Mouse (Mus musculus): ENCODE results near the gene Aoc3.
"Not testable (repeated sequence)": the region's sequence is repeated elsewhere in the genome, so short reads cannot be mapped to it uniquely, and the experiment has no call there.

Gene Aoc3

GRCm38 (mm10) chr11:101328941-101329635 is 1.3 kb upstream of the Aoc3 start:
- DNase-seq: peak; percentile 20

GRCm38 (mm10) chr11:101330961-101331360 is 556 bp downstream of the Aoc3 start:
- not testable (repeated sequence) for DNase-seq

DNA sequence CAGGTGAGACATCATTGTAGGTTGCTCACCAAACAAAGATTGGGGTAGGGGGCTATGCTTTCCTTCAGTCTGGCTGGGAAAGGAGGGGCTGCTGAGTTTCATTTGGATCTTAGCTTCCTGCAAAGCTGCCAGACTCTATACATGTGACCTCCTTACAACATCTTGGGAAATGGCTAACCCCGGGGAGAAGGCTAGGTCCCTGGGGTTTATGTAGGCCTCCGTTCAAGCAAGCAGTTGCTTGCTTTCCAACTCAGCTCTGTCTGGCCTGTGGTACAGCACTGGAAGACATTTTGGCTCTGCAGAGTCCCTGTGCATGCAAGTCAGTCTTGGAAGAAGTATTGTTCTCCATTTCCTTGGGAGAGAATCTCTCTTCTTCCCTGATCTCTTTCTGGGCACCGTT is 2.1 kb downstream of the Aoc3 start:
- DNase-seq: no peak

- DNase-seq: no peak
Observed at GRCm38 (mm10) chr11:101334023-101334422, 3.6 kb downstream of the Aoc3 start.

DNA sequence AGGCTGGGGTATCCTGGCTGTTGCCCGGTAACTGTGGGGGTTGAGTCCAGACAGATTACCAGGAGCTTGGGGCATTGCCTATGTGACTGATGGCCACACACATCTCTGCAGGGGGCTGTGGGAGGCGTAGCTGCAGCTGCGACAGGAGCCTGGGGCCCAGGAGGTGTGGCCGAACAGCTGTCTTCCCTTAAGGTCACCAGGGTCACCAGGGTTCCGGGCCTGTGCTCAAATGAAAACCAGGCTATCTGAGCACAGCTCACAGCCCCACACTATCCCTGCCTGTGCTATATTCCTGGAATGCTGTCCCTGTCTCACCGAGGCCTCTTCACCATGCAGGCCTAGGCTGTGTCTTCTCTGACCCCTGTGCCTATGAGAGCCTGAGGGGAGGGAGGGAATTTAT is 4.1 kb downstream of the Aoc3 start:
- no peak for DNase-seq

DNA sequence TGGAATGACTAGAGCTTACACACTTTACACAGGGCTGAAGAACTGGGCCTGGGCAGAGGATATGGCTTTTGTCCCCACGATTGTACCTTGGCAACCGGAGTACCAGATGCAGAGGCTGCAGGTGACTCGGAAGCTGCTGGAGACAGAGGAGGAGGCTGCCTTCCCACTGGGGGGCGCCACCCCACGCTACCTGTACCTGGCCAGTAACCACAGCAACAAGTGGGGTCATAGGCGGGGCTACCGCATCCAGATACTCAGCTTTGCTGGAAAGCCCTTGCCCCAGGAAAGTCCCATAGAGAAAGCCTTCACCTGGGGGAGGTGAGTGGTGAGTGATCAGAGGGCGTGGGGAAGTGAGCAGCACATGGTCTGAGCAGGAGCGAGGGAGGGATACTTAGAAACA is 5.3 kb downstream of the Aoc3 start:
- no peak for DNase-seq

- DNase-seq: no peak
Observed at GRCm38 (mm10) chr11:101338123-101338760, 7.8 kb downstream of the Aoc3 start.

DNA sequence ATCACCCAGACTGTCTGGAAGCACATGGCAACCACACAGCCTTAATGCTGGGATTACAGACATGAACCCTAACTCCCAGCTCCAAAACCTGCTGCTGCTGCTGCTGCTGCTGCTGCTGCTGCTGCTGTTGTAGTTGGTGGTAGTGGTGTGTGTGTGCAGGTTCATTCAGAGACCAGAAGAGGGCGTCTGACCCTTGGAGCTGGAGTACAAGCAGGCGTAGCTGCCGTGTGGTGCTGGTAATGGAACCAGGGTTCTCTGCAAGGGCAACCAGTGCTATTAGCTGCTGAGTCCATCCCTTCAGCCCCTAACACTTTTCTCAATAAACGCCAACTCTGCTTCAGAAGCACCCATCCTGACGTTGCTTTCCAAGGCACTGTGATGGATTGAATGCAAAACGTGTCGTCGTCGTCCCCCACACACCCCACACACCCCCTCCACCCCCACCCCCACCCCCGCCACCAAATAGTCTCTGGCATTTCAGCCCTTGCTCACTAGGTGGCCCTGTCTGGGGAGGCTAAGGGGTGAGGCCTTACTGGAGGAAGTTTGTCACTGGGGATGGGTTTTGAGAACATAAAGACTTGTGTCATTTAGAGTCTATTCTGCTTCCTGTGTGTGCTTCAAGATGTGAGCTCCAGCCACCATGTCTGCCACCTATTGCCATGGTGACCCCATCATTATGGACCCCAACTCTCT is 16.8 kb downstream of the Aoc3 start:
- no peak for DNase-seq

- DNase-seq: no peak
Observed at GRCm38 (mm10) chr11:101348774-101349173, 18.4 kb downstream of the Aoc3 start.

DNA sequence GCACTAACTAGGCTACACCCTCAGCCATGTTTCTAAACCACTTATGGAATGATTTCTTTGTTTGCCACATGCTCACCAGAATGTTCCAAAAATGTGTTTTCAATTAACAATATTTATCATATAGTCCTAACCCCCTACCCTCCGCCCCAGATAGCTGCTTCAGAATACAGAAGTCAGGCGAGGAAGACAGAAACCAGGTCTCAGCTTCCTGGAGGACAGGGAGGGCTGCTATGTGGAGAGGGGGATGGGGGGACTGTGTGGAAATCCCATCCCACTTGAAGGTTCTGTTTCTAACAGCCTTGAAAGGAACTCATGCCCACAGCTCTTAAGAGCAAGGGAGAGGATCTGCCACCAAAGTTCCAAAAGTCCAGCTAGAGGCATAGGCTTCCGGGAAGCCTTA is 18.8 kb downstream of the Aoc3 start:
- no peak for DNase-seq

DNA sequence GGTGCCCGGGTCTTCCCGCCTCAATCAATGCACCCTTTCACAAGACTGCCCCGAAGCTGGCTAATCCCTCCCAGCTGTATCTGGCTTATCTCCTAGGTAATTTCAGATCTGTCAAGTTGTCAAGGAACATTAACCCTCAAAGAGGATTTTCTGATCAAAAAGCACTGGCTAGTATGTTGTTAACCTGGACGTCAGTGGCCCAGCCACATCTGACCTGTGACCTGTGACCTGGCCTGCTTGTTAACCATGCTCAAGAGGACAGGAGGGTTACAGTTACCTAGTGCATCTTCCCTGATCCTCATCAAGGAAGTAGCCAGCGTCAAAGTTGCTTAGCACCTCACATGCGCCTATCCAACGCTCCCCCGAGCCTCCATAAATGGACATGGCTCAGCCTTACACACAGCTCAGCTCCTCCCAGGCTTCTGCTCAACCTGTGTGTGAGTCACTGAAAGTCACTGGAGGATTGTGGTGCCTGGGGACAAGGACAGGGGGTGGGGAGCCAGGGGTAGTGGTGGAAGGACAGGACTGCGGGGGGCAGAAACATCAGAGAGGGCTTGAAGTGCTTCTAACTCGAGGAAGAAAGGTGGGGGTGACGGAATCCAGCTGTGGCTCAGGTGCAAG is 20.8 kb downstream of the Aoc3 start:
- no peak for DNase-seq

- no peak for DNase-seq
Observed at GRCm38 (mm10) chr11:101351721-101352111, 21.3 kb downstream of the Aoc3 start.

DNA sequence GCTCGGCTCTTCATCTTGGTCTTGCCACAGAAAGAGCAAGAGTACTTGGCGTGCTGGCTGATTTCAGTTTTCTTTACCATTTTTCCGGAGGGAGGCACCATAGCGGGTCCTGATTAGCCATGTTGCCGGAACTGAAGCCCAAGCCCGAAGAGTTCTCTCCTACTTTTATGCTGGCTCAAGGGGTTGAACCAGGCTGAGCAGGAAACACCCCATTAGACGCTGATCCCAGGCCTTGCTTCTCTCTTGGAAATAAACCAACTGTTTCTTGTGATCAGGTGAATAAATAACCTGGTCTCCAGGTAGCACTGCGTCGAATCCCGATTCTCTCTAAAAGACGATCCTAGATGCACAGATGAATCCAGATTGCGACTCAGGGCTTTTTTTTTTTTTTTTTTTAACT is 23.0 kb downstream of the Aoc3 start:
- DNase-seq: no peak

DNA sequence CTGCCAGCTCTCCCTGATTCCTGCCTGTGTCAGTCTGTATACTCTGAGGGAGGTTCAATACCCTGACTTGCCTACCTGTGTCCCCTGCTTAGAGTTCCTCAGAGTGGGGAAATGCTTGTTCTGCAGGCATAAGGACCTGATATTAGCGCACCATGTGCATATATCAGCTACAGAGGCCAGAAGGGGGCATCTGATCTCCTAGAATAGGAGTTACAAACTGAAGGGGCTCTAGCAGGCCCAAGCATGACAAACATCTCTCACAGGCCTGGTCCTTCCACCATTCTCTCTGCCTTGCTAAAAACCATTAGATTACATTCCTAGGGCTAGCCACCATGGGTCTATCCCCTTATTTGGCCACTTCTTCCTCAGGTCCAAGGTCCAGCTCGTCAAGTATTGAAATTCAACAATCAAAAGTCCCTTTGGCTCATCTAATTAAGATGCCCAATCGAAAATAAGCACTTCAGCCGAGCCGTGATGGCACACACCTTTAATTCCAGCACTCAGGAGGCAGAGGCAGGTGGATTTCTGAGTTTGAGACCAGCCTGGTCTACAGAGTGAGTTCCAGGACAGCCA is 24.1 kb downstream of the Aoc3 start:
- no peak for DNase-seq

- DNase-seq: no peak
Observed at GRCm38 (mm10) chr11:101355916-101356315, 25.5 kb downstream of the Aoc3 start.

GRCm38 (mm10) chr11:101357505-101358182 is 27.2 kb downstream of the Aoc3 start:
- DNase-seq: no peak

DNA sequence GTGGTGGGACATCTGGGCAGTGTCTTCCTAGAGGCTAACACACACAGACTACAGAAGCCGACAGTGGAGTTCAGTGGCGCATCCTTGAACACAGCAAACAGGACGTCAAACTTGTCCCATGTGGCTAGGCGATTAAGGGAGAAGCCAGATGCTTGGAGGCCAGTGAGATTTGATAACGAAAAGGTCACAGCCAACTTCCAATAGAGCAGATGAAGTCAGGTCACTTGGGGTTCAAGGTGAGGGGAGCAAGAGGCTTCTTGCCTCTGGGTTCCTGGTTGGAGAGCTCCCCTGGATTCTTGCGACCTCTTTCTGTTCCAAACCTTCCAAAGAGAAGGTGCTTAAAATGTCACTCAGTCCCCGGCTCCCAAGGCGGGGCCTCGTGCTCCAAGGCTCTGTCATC is 29.4 kb downstream of the Aoc3 start:
- DNase-seq: no peak

DNA sequence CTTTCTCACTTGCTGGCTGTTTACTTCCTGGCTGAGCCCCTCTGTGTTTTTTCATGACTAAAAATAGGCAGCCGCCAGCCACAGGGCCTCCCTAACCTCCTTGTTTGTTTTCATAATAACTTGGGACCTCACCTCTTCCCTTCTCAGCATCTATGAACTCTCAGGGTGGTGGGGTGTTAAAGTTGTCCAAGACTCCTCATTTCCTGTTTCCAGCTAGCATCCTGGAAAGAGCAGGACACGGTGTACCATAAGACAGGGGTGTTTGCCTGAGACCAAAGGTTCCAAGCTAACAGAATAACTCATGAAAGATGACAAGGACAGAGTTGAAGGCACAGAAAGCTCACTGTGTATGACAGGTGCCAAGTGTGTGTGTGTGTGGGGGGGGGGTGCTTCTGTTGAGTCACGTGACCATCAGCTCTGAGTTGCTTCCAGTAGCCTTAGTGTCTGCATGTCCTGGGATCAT is 30.3 kb downstream of the Aoc3 start:
- no peak for DNase-seq

DNA sequence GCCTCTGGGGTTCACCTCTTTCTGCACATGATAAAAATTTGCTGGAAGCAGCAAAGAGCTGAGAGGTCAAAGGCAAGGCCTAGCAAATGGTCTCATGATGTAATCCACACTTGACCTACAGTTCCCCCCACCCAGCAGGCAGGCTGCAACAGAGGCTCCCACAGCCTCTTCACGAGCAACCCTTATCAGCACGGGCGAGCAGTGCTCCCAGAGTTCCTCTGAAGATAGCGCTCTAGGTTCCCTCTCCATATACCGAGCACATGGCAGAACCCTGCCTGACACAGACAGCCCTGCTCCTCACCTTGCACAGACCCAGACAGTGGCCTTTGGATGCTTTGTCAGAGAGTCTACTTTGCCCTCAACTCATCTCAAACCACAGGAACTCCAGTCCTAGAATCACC is 34.1 kb downstream of the Aoc3 start:
- DNase-seq: no peak

DNA sequence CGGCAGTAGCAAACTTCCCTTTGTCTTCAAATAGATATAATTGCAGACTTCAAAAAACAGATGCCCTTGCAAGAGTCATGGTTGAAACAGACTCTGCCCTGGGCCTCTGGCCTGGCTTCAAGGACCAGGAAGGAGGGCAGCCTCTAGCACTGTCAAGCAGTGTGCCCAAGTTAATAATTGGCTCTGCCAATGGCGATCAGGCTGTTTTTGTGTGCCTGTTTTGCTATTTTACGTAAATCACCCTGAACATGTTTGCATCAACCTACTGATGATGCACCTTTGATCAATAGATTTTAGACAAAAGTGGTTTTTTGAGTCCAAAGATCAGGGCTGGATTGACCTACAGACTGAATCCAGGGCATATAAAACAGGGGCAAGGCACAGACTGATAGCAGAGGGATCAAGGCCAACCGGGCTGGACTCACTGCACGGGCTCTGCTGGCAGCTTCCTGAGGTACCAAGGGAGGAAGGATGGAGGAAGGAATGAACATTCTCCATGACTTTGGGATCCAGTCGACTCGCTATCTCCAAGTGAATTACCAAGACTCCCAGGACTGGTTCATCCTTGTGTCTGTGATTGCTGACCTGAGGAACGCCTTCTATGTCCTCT is 37.0 kb downstream of the Aoc3 start, which contains the start of gene G6pc:
Gene G6pc, plus strand, starts transcription at position 236 of the 610 bp plus-strand sequence.
- no peak for DNase-seq

GRCm38 (mm10) chr11:101370141-101370540 is 39.7 kb downstream of the Aoc3 start:
- DNase-seq: no peak

- DNase-seq: no peak
Observed at GRCm38 (mm10) chr11:101374421-101374938, 44.1 kb downstream of the Aoc3 start.

Measured in right cerebral cortex, postnatal 25 days (tissue).